Mouse (Mus musculus) myocyte (in vitro differentiated cells): Measurements from ENCODE around the gene Nhsl1. TPM values are rescaled to one million over a fixed set of nuclear protein-coding genes. Genes with fewer than 3 reads are reported as not detected.

Source experiments
- H3K27me3 ChIP-seq: one replicate; pipeline ENCODE4 v1.6.1; 2011; ENCODE audit not compliant: control insufficient read depth, insufficient read depth, insufficient read length
- H3K36me3 ChIP-seq: one replicate; pipeline ENCODE4 v1.6.1; 2011; ENCODE audit not compliant: control insufficient read depth, insufficient read depth
- H3K4me2 ChIP-seq: one replicate; pipeline ENCODE4 v1.6.1; 2011; ENCODE audit warnings: low read depth, control low read depth
- H3K4me3 ChIP-seq: one replicate; pipeline ENCODE4 v1.5.1; 2011; ENCODE audit warnings: mild to moderate bottlenecking, control low read depth, moderate library complexity
- H3K79me2 ChIP-seq: one replicate; pipeline ENCODE4 v1.6.1; 2011; ENCODE audit not compliant: control insufficient read depth, insufficient read depth
- H3ac ChIP-seq: one replicate; pipeline ENCODE4 v1.6.1; 2011; ENCODE audit not compliant: control insufficient read depth, insufficient read length
- CEBPB ChIP-seq: IDR thresholded peaks from 2 replicates; pipeline ENCODE4 v1.6.1; 2011; ENCODE audit warnings: mild to moderate bottlenecking, moderate library complexity; ENCODE audit not compliant: poor library complexity, insufficient read depth, severe bottlenecking
- E2F4 ChIP-seq: IDR thresholded peaks from one replicate; pipeline ENCODE4 v1.6.1; 2011; ENCODE audit warnings: mild to moderate bottlenecking, control low read depth, moderate library complexity; ENCODE audit not compliant: insufficient read depth
- MAX ChIP-seq: IDR thresholded peaks from one replicate; pipeline ENCODE4 v1.6.1; 2011; ENCODE audit warnings: low read depth, mild to moderate bottlenecking, control low read depth
- MYOD1 ChIP-seq, 3 experiments: IDR thresholded peaks; one replicate each; pipeline ENCODE4 v1.6.1; 2011; ENCODE audit warnings: control low read depth in 2 of 3, low read depth in 2 of 3, mild to moderate bottlenecking in 2 of 3, moderate library complexity in 1 of 3; ENCODE audit not compliant: insufficient read length in 2 of 3, control insufficient read depth in 1 of 3
- MYOG ChIP-seq, 3 experiments: IDR thresholded peaks; one replicate each; pipeline ENCODE4 v1.6.1; 2011; ENCODE audit warnings: control low read depth in 2 of 3, low read depth in 2 of 3, mild to moderate bottlenecking in 2 of 3; ENCODE audit not compliant: insufficient read length in 2 of 3, control insufficient read depth in 1 of 3, insufficient read depth in 1 of 3
- POLR2A ChIP-seq: IDR thresholded peaks from one replicate; pipeline ENCODE4 v1.6.1; 2011; ENCODE audit warnings: low read depth, mild to moderate bottlenecking, control low read depth, moderate library complexity; ENCODE audit not compliant: insufficient read length
- POLR2AphosphoS2 ChIP-seq: IDR thresholded peaks from one replicate; pipeline ENCODE4 v1.6.1; 2011; ENCODE audit warnings: low read depth, control low read depth; ENCODE audit not compliant: insufficient read length
- REST ChIP-seq: IDR thresholded peaks from one replicate; pipeline ENCODE4 v1.6.1; 2011; ENCODE audit warnings: mild to moderate bottlenecking, control low read depth, moderate library complexity; ENCODE audit not compliant: insufficient read depth, insufficient read length
- SRF ChIP-seq: IDR thresholded peaks from one replicate; pipeline ENCODE4 v1.6.1; 2011; ENCODE audit warnings: low read depth; ENCODE audit not compliant: control insufficient read depth, insufficient read length
- TCF12 ChIP-seq: IDR thresholded peaks from one replicate; pipeline ENCODE4 v1.6.1; 2011; ENCODE audit warnings: mild to moderate bottlenecking, control low read depth; ENCODE audit not compliant: poor library complexity, insufficient read depth, severe bottlenecking
- TCF3 ChIP-seq: IDR thresholded peaks from one replicate; pipeline ENCODE4 v1.6.1; 2011; ENCODE audit warnings: low read depth, control low read depth; ENCODE audit not compliant: insufficient read length
- USF1 ChIP-seq: IDR thresholded peaks from one replicate; pipeline ENCODE4 v1.6.1; 2011; ENCODE audit warnings: low read depth, mild to moderate bottlenecking, control low read depth, moderate library complexity
- polyA plus RNA-seq: library from polyadenylated mRNA; unstranded; fragments of >200 nt; fragmentation: generic; extraction: Trizol; gene quantifications from one replicate; pipeline ENCODE4 v1.2.1, GENCODE M21; 2012; ENCODE audit warnings: missing spikeins

Gene Nhsl1
- polyA plus RNA-seq, 1 experiment = 5.4 TPM

DNA sequence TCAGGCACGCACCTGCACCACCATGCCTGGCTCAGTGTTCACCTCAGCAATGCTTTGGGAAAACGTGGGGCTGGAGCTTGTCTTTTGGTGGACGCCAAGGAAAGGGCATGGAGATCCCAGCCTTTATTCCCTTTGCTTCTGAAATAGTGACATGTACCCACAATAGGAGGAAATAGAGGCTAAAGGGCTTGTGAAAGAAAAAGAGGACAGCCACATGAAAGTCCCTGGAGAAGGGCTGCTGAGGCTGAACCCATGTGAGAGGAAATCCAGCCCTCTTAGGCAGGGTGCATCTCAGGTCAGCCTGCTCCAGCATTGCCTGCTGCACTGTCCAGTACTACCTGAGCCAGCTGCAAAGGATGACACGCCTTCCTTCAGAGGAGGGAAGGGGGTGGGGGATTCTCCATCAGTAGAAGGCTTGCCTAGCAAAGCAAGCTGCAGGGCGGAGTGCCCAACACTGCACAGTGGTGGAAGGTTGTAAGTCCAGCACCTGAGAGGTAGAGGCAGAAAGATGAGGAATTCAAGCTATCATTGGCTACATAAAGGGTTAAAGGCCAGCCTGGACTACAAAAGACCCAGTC is 9.6 kb downstream of the Nhsl1 start:
- no peaks in the 10 kb centered on the region for H3K36me3 ChIP-seq
- no peak overlapping the region for H3K4me3 ChIP-seq
- no peak overlapping the region for H3ac ChIP-seq
- H3K79me2 ChIP-seq = peaks cover 5% of the 10 kb centered on the region
- TF ChIP-seq POLR2A = no peak
- TF ChIP-seq POLR2AphosphoS2 = no peak
- no peak for TF ChIP-seq REST
- TF ChIP-seq USF1 = no peak
- no peak for TF ChIP-seq MAX
- TF ChIP-seq TCF3 = no peak
- TF ChIP-seq SRF = no peak
- TF ChIP-seq E2F4 = no peak
- no peak for TF ChIP-seq MYOD1 (IDR thresholded peaks at IDR 0.05; ENCODE audit: control insufficient read depth in 1 of 3, insufficient read length in 2 of 3, low read depth in 2 of 3)
- TF ChIP-seq TCF12 = no peak
- TF ChIP-seq CEBPB = no peak
- TF ChIP-seq MYOG (IDR thresholded peaks at IDR 0.05; ENCODE audit: control insufficient read depth in 1 of 3, insufficient read depth in 1 of 3, insufficient read length in 2 of 3, low read depth in 2 of 3) = no peak
- H3K4me2 ChIP-seq = no peak overlapping the region
- H3K27me3 ChIP-seq = no peaks in the 10 kb centered on the region

DNA sequence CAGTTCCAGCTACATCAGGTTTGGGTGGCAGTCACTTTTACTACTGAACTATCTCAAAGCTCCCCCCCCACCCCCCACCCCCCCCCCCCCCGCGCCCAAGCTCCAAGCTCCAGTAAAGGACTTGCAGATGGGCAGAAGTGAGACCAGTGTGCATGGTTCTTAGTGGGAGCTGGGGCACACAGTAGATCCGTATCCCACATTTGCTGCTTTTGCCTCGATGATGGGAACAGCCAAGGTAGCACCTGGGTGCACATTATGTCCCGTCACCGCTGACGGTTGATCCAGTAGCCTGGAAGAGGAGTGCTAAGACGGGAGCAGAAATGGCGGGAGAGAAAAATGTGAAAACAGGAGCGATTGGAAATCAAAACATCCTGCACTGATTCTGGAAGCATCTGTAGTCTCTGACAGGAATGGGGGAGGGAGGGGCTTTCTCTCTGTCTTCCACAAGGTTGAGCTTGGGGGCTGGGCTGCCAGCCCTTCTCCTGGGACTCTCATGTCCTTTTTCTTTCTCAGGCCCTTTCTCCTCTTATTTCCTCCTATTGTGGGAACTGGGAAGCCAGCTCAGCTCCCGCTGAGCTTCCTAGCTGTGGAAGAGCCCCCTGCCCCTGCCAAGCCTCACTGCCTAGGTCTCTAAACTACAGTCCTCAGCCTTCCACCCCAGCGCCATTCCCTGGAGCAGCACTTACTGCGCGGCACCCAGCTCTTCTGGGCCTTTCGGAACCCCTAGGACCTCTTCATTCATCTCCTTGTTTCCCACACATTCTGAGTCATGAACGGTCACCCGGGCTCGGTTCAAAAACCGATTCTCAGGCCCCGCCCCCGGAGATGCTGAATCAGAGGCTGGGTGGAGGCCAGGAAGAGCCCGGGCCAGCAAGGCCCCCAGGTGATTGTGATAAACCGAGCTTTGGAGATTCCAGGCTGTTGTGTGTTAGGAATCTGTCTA is 10.6 kb downstream of the Nhsl1 start:
- Histone ChIP-seq H3K27me3 (no peaks in the 10 kb centered on the region), H3K4me2 (peak overlapping the region; percentile 70), H3K4me3 (peak overlapping the region; percentile 17), H3K36me3 (no peaks in the 10 kb centered on the region), H3K79me2 (peaks cover 5% of the 10 kb centered on the region), H3ac (no peak overlapping the region)
- TF ChIP-seq REST (no peak), TCF3 (no peak), MYOG (IDR thresholded peaks at IDR 0.05; ENCODE audit: control insufficient read depth in 1 of 3, insufficient read depth in 1 of 3, insufficient read length in 2 of 3, low read depth in 2 of 3) (no peak), POLR2A (no peak), CEBPB (no peak), USF1 (no peak), MAX (no peak), SRF (no peak), MYOD1 (IDR thresholded peaks at IDR 0.05; ENCODE audit: control insufficient read depth in 1 of 3, insufficient read length in 2 of 3, low read depth in 2 of 3) (no peak), TCF12 (no peak), E2F4 (no peak), POLR2AphosphoS2 (no peak)

DNA sequence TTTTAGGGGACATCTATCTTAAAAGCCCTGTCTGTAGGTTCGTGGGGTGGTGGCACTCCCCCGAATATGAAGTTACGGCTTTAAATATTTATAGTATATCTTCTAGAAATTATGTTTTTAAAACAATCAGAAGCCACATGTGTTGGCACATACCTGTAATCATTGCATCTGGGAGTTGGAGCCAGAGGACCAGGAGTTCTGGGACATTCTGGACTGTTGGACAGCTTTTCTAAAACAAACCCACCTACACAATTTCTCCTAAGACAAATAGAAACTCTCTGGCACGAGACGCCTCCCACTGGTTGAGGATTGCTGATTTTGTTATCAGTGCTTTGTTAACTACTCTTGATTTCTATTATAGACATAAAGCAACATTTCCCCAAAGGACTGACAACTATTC is 11.7 kb downstream of the Nhsl1 start:
- H3ac ChIP-seq = no peak overlapping the region
- TF ChIP-seq USF1 (no peak), REST (no peak), POLR2AphosphoS2 (no peak), CEBPB (no peak), MYOG (IDR thresholded peaks at IDR 0.05; ENCODE audit: control insufficient read depth in 1 of 3, insufficient read depth in 1 of 3, insufficient read length in 2 of 3, low read depth in 2 of 3) (no peak), SRF (no peak), TCF12 (no peak), MAX (no peak), E2F4 (no peak), POLR2A (no peak), TCF3 (no peak)
- no peak overlapping the region for H3K4me3 ChIP-seq
- H3K27me3 ChIP-seq = no peaks in the 10 kb centered on the region
- H3K36me3 ChIP-seq = no peaks in the 10 kb centered on the region
- H3K79me2 ChIP-seq = peaks cover 1% of the 10 kb centered on the region
- H3K4me2 ChIP-seq = no peak overlapping the region

- Histone ChIP-seq H3K27me3 (no peaks in the 10 kb centered on the region), H3K4me2 (no peak overlapping the region)
These were observed 14.8 kb downstream of the Nhsl1 start for GRCm38 (mm10) chr10:18333575-18333974.

More at GRCm38 (mm10) chr10:18333575-18333974, 14.8 kb downstream of the Nhsl1 start:
- no peaks in the 10 kb centered on the region for H3K36me3 ChIP-seq
- H3ac ChIP-seq = no peak overlapping the region
- H3K4me3 ChIP-seq = no peak overlapping the region
- no peaks in the 10 kb centered on the region for H3K79me2 ChIP-seq
- TF ChIP-seq CEBPB = no peak
- TF ChIP-seq E2F4 = no peak
- TF ChIP-seq POLR2AphosphoS2 = no peak
- TF ChIP-seq SRF = no peak
- no peak for TF ChIP-seq MYOD1 (IDR thresholded peaks at IDR 0.05; ENCODE audit: control insufficient read depth in 1 of 3, insufficient read length in 2 of 3, low read depth in 2 of 3)
- TF ChIP-seq TCF3 = no peak
- no peak for TF ChIP-seq TCF12
- no peak for TF ChIP-seq POLR2A
- no peak for TF ChIP-seq REST
- no peak for TF ChIP-seq MYOG (IDR thresholded peaks at IDR 0.05; ENCODE audit: control insufficient read depth in 1 of 3, insufficient read depth in 1 of 3, insufficient read length in 2 of 3, low read depth in 2 of 3)
- TF ChIP-seq USF1 = no peak
- no peak for TF ChIP-seq MAX
